Mouse (Mus musculus): ENCODE measurements around the gene Fbln7. TPM values are rescaled to one million over a fixed set of nuclear protein-coding genes. Genes with fewer than 3 reads are reported as not detected.
A peak's percentile ranks its signal among the peaks of the same experiment; 100 is the strongest.

The Fbln7 gene
- total and polyA plus RNA-seq, 3 experiments, result not detected

DNA sequence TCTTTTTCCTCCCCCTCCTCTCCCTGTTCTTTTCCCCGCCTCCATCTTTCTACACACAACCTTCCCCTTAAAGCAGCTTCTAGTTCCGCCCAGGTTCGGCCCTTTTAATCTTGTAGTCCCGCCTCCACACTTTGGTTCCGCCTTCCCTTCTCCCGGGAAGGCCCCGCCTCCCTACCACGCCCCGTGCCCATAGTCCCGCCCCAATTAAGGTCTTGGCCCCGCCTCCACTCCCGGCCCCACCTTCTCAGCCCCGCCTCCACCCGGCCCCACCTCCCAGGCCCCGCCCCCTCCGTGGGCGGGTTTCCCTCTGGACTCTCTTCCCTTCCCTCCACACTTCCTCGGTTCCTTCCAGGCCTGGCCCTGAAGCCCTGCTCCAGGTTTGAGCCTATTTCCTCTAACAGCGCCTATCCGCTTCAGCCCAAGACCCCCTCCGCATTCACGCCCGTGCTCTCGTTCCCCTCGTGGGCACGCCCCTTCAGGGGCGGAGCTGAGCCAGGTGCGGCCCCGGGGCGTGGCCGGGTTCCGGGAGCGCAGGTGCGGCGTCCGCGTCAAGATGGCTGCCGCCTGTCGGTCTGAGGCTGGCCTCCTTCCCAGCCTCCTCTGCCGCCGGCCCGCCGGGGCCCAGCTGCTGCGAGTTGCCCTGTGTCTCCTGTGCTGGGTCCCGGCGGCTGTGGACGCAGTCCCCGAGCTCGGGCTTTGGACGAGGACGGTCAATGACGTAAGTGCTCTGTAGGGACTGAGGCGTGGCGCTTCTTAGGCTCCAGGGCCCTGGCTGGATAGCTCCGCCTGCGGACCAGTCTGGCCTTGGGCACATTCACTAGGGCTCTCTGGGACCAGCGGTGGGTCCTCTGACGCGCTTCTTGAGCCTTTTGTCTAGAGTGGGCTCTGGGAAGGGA, 44.7 kb upstream of the Fbln7 start, which contains the start of gene Tmem87b (continued):
- no peak for TF ChIP-seq ZKSCAN1 (IDR thresholded peaks at IDR 0.05; ENCODE audit: low read depth, low read length)
- no peak for TF ChIP-seq UBTF (IDR thresholded peaks at IDR 0.05; ENCODE audit: borderline replicate concordance, insufficient read depth, low read depth, low read length)
- TF ChIP-seq MYB (IDR thresholded peaks at IDR 0.05; ENCODE audit: low read depth, low read length), result no peak
- peak; percentile 47 for TF ChIP-seq MXI1 (IDR thresholded peaks at IDR 0.05; ENCODE audit: low read depth, low read length)
- no peak for TF ChIP-seq POLR2AphosphoS5 (IDR thresholded peaks at IDR 0.05; ENCODE audit: borderline replicate concordance, low read depth, low read length)
- peak; percentile 45; the same call in 1 of the 2 replicates for TF ChIP-seq NRF1 (IDR thresholded peaks at IDR 0.05; ENCODE audit: insufficient read depth, low read depth, low read length, poor library complexity, severe bottlenecking)
- TF ChIP-seq ETS1 (IDR thresholded peaks at IDR 0.05; ENCODE audit: low read depth, low read length), result 0 out of 2 replicates have a peak, but pooled peaks have one; percentile 9
- peak; percentile 91 for TF ChIP-seq NELFE (IDR thresholded peaks at IDR 0.05; ENCODE audit: low read depth, low read length)
- no peak for TF ChIP-seq MAX (IDR thresholded peaks at IDR 0.05; ENCODE audit: low read length)
- no peak for TF ChIP-seq MYC (IDR thresholded peaks at IDR 0.05; ENCODE audit: low read depth, low read length)
- TF ChIP-seq USF2 (IDR thresholded peaks at IDR 0.05; ENCODE audit: borderline replicate concordance in 1 of 2, insufficient read depth in 1 of 2, low read depth in 1 of 2, low read length in 2 of 2), result no peak
- TF ChIP-seq ZC3H11A (IDR thresholded peaks at IDR 0.05; ENCODE audit: low read depth, low read length), result no peak
- no peak for TF ChIP-seq MEF2A (IDR thresholded peaks at IDR 0.05; ENCODE audit: extremely low read depth, insufficient replicate concordance, low read depth, low read length, poor library complexity, severe bottlenecking)
- TF ChIP-seq RAD21 (IDR thresholded peaks at IDR 0.05; ENCODE audit: low read depth, low read length), result no peak
- TF ChIP-seq ELF1 (IDR thresholded peaks at IDR 0.05; ENCODE audit: low read depth, low read length), result peak; percentile 39; the same call in 1 of the 2 replicates
- no peak for TF ChIP-seq POLR2AphosphoS2 (IDR thresholded peaks at IDR 0.05; ENCODE audit: low read length)
- TF ChIP-seq POLR2A (IDR thresholded peaks at IDR 0.05; ENCODE audit: control insufficient read depth in 1 of 2, insufficient read depth in 1 of 2, low read depth in 1 of 2, low read length in 2 of 2, poor library complexity in 1 of 2), result peak; percentile 85 to 98
- TF ChIP-seq ZMIZ1 (IDR thresholded peaks at IDR 0.05; ENCODE audit: low read depth, low read length), result peak; percentile 59; the same call in 1 of the 2 replicates
- peak; percentile 66 for TF ChIP-seq HCFC1 (IDR thresholded peaks at IDR 0.05; ENCODE audit: low read depth, low read length)
- TF ChIP-seq USF1 (IDR thresholded peaks at IDR 0.05; ENCODE audit: low read depth, low read length), result no peak
